Mouse (Mus musculus): ENCODE results near the gene Trpv1. TPM values are rescaled to one million over a fixed set of nuclear protein-coding genes. Genes with fewer than 3 reads are reported as not detected.

Trpv1 gene
- not detected in 2 replicates for polyA plus RNA-seq (2015; fragmentation: Nextera tagmentation; extraction: Ambion mirVana)

DNA sequence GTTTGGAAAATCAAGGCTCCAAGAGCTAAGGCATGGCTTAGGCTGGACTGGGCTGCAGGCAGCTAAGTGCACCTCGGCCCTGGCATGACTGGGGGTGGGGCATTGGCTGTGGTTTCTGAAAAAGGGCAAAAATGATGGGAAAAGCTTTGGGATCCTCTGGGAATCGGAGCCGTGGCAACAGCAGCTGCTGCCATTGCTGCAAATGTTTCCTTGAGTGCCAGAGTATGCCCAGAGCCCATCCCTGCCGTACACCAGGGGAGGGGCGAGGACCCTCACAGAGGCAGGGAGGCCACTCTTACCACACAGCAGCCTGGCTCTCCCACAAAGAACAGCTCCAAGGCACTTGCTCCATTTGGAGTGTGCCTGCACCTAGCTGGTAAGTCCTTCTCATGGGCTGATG is at the start of gene Trpv1:
Gene Trpv1 (plus strand): TSS at position 301 of the 400 bp plus-strand sequence.
- Histone ChIP-seq H3K4me3 (no peak within 1 kb of the TSS), H3K4me2 (no peak within 1 kb of the TSS), H3K9me3 (replicated peaks) (peaks cover under 1% of the 10 kb centered on the region; the same call in 1 of the 2 replicates), H3K36me3 (ENCODE audit: poor library complexity, severe bottlenecking) (no peaks in the 10 kb centered on the region), H3K9ac (no peak within 1 kb of the TSS), H3K27ac (no peak within 1 kb of the TSS), H3K4me1 (no peaks in the 10 kb centered on the region), H3K27me3 (no peaks in the 10 kb centered on the region)
- ATAC-seq = no peak
- 87% methylated on average over 5 of the region's 5 CpGs for WGBS

DNA sequence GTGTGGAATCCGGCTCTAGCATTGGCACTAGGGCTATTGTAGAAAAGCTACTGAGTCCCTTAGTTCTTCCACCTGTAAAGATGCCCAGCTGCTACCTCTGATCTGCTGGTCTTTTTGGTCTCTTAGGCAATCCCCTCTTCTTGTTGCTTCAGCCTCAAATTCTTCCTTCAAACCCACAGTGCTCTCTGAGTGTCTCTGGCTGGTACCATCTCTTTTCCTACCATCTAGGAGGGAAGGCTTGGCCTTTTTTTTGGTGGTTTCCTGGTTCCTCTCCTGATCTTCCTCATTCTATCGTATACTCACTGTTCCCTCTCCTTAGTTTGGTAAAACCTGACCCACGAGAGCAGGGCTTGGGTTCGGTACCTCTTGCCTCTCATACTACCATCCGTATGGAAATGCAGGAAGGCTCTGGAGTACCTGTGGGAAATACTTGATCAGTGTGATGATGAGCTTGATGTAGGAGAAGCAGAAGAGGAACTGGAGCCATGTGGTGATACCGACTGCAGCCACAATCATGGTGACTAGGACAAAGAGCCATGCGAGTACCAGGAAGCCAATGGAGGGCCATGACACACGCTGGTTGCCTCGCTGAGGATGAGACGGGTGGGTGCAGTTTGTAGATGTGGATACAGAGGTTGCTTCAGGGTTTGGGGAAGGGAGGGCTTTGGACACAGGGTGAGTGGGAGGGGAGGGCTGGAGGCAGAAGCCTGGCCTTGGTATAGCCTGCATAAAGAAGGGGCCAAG is 48.0 kb upstream of the Trpv1 start:
- peaks cover 84% of the 10 kb centered on the region for H3K36me3 ChIP-seq (ENCODE audit: poor library complexity, severe bottlenecking)
- no peaks in the 10 kb centered on the region for H3K4me1 ChIP-seq
- no peak overlapping the region for H3K27ac ChIP-seq
- H3K27me3 ChIP-seq = no peaks in the 10 kb centered on the region
- 93% methylated on average over 10 of the region's 10 CpGs for WGBS
- ATAC-seq = no peak
- no peak overlapping the region for H3K9ac ChIP-seq
- H3K4me2 ChIP-seq = no peak overlapping the region
- no peak overlapping the region for H3K4me3 ChIP-seq
- no peaks in the 10 kb centered on the region for H3K9me3 ChIP-seq (replicated peaks)

DNA sequence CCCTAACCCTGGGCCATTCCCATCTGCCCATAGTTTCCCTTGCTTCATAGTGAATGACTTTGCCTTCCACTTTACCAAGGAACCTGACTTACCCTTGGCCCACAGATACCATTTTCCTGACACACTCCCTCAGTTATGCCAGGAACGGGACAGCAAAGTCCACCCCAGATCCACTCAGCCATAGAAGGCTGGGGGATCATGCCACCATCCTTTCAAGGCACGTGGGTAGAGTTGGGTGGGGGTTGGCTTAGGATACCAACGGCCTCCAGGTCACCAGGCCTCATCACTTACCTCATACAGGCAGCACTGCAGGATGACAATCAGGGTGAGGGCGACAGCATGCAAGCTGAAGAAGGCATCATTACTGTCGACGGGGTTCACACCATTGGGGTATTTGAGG is 46.9 kb upstream of the Trpv1 start:
- 91% methylated on average over 6 of the region's 6 CpGs for WGBS
- no peak for ATAC-seq

DNA sequence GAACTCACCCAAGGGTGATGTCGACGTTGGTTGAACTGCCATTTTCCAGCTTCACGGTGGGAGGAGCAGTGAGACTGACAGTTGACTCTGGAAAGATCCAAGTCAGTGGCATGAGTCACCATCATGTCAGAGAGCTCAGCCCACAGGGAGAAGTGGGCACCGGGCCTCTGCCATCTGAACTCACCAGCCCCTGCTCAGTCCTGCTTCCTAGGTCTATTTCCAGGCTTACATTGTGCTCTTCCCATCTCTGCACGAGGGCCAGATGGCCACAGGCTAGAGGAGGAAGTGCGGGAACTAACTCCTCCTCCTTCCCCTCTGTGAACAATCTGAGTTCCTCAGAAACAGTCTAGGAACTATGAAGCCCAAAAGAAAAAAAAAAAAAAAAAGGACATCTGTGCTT is 41.0 kb upstream of the Trpv1 start:
- Histone ChIP-seq H3K9ac (no peak overlapping the region), H3K4me3 (no peak overlapping the region), H3K9me3 (replicated peaks) (no peaks in the 10 kb centered on the region), H3K36me3 (ENCODE audit: poor library complexity, severe bottlenecking) (peaks cover 52% of the 10 kb centered on the region), H3K4me2 (no peak overlapping the region), H3K4me1 (peaks cover 10% of the 10 kb centered on the region), H3K27me3 (no peaks in the 10 kb centered on the region), H3K27ac (no peak overlapping the region)
- WGBS = 79% methylated on average over 6 of the region's 6 CpGs
- ATAC-seq = no peak

More for the DNA sequence above, 46.9 kb upstream of the Trpv1 start:
- H3K4me1 ChIP-seq = no peaks in the 10 kb centered on the region
- H3K27me3 ChIP-seq = no peaks in the 10 kb centered on the region
- H3K36me3 ChIP-seq (ENCODE audit: poor library complexity, severe bottlenecking) = peaks cover 92% of the 10 kb centered on the region
- H3K4me2 ChIP-seq = no peak overlapping the region
- no peaks in the 10 kb centered on the region for H3K9me3 ChIP-seq (replicated peaks)
- H3K9ac ChIP-seq = no peak overlapping the region
- H3K4me3 ChIP-seq = no peak overlapping the region
- H3K27ac ChIP-seq = no peak overlapping the region

DNA sequence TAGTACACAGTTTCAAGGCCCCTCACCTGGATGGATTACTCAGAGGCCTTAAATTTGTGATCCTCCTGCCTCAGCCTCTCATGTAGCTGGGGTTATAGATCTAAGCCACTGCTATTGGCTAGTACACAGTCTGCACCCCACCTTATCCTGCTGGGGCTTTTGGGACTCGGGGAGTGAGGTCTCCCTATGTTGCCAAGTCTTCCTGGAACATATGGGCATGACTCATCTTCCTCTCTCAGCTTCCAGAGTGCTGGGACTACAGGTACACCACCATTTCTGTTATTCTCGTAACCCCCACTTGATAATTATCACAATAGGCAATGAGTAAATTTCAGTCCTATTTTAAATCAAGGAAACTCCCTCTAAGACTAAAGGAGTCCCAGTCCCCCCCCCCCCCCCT is 39.6 kb upstream of the Trpv1 start:
- Histone ChIP-seq H3K4me3 (no peak overlapping the region), H3K27me3 (no peaks in the 10 kb centered on the region), H3K9me3 (replicated peaks) (no peaks in the 10 kb centered on the region), H3K4me1 (peaks cover 16% of the 10 kb centered on the region), H3K4me2 (no peak overlapping the region), H3K27ac (no peak overlapping the region), H3K9ac (no peak overlapping the region), H3K36me3 (ENCODE audit: poor library complexity, severe bottlenecking) (peaks cover 40% of the 10 kb centered on the region)
- 78% methylated on average over 2 of the region's 2 CpGs for WGBS
- ATAC-seq = no peak

DNA sequence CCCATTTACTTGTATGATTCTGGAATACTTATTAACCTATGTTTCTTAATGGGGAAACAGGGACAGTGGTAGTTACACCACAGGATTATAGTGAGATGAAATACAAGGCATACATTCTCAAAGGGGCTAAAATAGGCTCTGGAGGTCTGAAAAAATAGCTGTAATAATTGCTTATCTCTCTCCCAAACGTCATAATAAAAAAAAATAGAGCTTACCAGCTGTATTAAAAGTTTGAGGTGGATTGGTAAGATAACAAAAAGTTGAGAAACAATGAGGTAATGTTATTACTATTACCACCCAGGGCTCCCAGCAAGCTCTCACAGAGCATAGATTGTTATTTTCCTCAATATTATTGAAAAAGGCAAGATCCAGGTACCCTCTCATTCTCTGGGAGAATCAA is 35.9 kb upstream of the Trpv1 start:
- H3K4me2 ChIP-seq = peak overlapping the region; percentile 96
- 9% methylated on average over 1 of the region's 1 CpGs for WGBS
- peaks cover 21% of the 10 kb centered on the region for H3K4me1 ChIP-seq
- H3K36me3 ChIP-seq (ENCODE audit: poor library complexity, severe bottlenecking) = peaks cover 5% of the 10 kb centered on the region
- ATAC-seq = no peak
- peak overlapping the region; percentile 66 for H3K4me3 ChIP-seq
- H3K9me3 ChIP-seq (replicated peaks) = no peaks in the 10 kb centered on the region
- no peak overlapping the region for H3K27ac ChIP-seq
- H3K27me3 ChIP-seq = no peaks in the 10 kb centered on the region
- H3K9ac ChIP-seq = peak overlapping the region; percentile 77

DNA sequence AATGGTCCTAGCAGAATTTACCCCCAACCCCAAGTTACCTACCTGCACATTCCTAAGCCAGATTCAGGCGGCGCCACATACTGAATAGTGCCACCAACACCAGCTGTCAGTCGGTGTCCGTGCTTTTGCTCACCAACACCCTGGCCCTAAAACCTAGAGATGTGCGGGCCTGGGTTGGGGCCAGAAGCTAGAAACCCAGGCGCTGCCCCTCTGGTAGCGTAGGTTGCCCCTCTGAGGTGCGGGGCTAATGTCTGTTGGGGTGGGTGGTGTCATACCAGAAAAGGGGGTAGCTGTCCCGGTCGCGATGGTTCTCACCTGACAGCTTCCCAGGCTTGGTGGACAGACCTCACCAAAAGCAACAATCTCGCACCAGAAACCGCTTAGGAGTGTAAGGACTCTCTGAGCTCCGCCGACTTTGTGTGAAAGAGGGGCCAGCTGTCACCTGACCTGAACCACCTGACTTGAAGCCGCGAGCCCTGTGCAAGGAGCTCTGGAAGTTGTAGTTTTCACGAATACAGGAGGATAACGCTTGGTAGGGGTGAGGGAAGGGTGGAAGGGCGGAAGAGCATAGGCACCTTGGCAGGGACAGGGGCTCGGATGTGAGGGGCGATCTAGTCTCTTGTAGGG is 35.4 kb upstream of the Trpv1 start, which contains the start of gene Ctns:
Gene Ctns (minus strand): TSS at position 440 of the 627 bp plus-strand sequence.
- WGBS = 1% methylated on average over 22 of the region's 22 CpGs
- Histone ChIP-seq H3K9ac (peak within 1 kb of the TSS; percentile 77), H3K36me3 (ENCODE audit: poor library complexity, severe bottlenecking) (peaks cover 5% of the 10 kb centered on the region), H3K4me2 (peak within 1 kb of the TSS; percentile 96), H3K27ac (no peak within 1 kb of the TSS), H3K9me3 (replicated peaks) (no peaks in the 10 kb centered on the region), H3K4me3 (peak within 1 kb of the TSS; percentile 66), H3K4me1 (peaks cover 21% of the 10 kb centered on the region), H3K27me3 (no peaks in the 10 kb centered on the region)
- ATAC-seq = peak; percentile 96

DNA sequence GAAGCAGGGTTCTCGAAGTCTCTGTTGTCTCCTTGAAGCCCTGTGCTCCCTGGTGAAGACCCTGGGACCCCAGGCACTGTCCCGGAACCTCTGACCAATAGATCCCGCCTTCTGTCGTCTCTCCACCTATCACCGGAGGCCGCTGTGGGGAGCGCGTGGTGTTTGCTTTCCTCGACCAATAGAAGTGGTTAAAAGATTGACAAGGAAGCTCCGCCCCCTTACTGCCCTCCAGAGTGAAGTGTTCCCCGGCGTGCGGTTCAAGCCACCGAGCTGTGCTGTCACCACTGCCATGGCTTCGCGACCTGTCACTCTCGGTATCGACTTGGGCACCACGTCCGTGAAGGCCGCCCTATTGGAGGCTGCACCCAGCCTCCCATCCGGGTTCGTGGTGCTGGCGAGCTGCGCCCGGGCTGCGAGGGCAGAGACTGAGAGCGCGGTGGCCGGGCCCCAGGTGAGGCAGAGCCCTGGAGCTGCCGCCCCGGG is 34.8 kb upstream of the Trpv1 start, which contains the start of gene Shpk:
Gene Shpk (plus strand): TSS at position 231 of the 483 bp plus-strand sequence.
- peak; percentile 98 for ATAC-seq
- Histone ChIP-seq H3K4me1 (peaks cover 21% of the 10 kb centered on the region), H3K27me3 (no peaks in the 10 kb centered on the region), H3K9me3 (replicated peaks) (no peaks in the 10 kb centered on the region), H3K9ac (peak within 1 kb of the TSS; percentile 77), H3K4me2 (peak within 1 kb of the TSS; percentile 96), H3K36me3 (ENCODE audit: poor library complexity, severe bottlenecking) (peaks cover 5% of the 10 kb centered on the region), H3K27ac (no peak within 1 kb of the TSS), H3K4me3 (peak within 1 kb of the TSS; percentile 66)
- 0% methylated on average over 32 of the region's 32 CpGs for WGBS

DNA sequence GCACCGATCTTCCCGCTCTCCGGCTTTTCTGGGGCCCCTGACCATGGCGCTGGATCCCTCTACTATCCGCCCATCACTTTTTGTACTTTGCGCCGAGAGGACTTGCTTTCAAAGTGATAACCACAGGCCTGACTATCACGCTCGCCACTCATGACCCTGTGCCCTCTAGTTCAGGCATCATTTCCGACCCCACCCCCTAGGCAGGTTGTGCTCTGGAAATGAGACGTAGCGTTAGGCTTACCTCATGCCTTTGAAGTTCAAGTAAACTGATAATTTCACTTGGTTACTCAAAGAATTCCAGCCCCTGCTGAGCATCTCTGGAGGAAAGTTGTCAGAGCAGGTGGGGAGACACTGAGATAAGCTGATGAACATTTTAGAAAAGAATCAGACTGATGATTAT is 34.2 kb upstream of the Trpv1 start:
- Histone ChIP-seq H3K36me3 (ENCODE audit: poor library complexity, severe bottlenecking) (peaks cover 5% of the 10 kb centered on the region), H3K4me1 (peaks cover 21% of the 10 kb centered on the region), H3K27me3 (no peaks in the 10 kb centered on the region), H3K4me3 (peak overlapping the region; percentile 66), H3K9ac (peak overlapping the region; percentile 77), H3K27ac (no peak overlapping the region), H3K9me3 (replicated peaks) (no peaks in the 10 kb centered on the region), H3K4me2 (peak overlapping the region; percentile 96)
- 4% methylated on average over 12 of the region's 12 CpGs for WGBS
- no peak for ATAC-seq

DNA sequence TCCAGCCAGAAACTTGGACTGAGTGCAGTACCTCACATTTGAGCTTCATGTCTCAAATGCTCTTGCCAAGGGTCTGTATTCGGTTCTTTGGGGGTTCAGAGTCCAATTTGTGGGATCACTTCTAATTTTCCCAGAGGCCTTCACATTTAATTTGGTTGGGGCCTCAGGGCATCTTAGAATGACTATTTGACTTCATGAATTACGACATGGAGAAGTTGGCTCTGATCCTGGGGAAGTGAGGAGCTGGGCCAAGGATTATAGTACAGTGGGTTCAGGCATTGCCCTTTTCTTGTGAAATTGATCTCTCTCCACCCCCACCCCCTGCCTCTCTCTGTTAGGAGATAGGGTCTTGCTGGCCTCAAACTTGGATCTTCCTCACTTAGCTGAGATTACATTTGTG is 33.1 kb upstream of the Trpv1 start:
- ATAC-seq = no peak
- WGBS = 68% methylated on average over 2 of the region's 2 CpGs

DNA sequence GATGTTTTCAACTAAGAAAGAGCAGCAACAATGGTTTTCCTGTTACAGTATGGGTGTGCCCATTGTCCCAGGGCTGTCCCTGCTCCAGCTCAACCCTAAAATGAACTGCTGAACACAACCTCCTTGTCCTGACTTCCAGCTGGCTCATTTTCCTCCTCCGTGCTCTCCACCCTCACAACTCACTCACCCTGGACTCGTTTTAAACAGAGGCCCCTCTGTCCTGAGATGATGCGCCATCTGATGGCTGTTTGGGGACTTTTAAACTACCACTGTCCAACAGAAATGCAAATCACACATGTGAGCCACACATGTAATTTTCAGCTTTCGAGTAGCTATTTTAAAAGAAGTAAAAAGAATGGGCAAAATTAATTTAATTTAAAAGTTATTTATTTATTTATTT is 32.5 kb upstream of the Trpv1 start:
- no peaks in the 10 kb centered on the region for H3K27me3 ChIP-seq
- no peak overlapping the region for H3K4me3 ChIP-seq
- no peak overlapping the region for H3K4me2 ChIP-seq
- no peaks in the 10 kb centered on the region for H3K36me3 ChIP-seq (ENCODE audit: poor library complexity, severe bottlenecking)
- H3K9ac ChIP-seq = no peak overlapping the region
- H3K9me3 ChIP-seq (replicated peaks) = no peaks in the 10 kb centered on the region
- WGBS = 37% methylated on average over 4 of the region's 4 CpGs
- H3K4me1 ChIP-seq = peaks cover 21% of the 10 kb centered on the region
- ATAC-seq = no peak
- no peak overlapping the region for H3K27ac ChIP-seq

More for the DNA sequence above, 33.1 kb upstream of the Trpv1 start:
- Histone ChIP-seq H3K4me3 (no peak overlapping the region), H3K27me3 (no peaks in the 10 kb centered on the region), H3K9me3 (replicated peaks) (no peaks in the 10 kb centered on the region), H3K27ac (no peak overlapping the region), H3K4me1 (peaks cover 21% of the 10 kb centered on the region), H3K9ac (no peak overlapping the region), H3K4me2 (no peak overlapping the region), H3K36me3 (ENCODE audit: poor library complexity, severe bottlenecking) (no peaks in the 10 kb centered on the region)

DNA sequence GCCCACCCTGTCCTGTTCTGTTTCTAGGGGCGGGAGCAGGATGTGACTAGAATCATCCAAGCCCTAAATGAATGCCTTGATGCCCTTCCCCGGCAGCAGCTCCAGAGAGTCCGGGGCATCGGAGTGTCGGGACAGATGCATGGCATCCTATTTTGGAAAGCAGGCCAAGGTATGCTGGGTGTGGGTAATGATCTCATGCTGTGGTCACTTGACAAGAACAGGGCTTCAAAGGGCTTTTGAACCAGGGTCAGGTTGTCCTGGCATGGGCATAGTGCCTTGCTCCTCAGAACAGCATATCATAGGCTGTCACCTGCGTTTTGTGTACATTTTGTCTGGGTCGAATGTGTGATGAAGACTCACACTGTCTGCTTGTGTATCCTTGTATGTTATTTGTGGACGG is 30.2 kb upstream of the Trpv1 start:
- 88% methylated on average over 8 of the region's 8 CpGs for WGBS
- no peak for ATAC-seq
- no peak overlapping the region for H3K4me2 ChIP-seq

More for the DNA sequence above, 30.2 kb upstream of the Trpv1 start:
- Histone ChIP-seq H3K4me1 (peaks cover 6% of the 10 kb centered on the region), H3K4me3 (no peak overlapping the region), H3K27ac (no peak overlapping the region), H3K9me3 (replicated peaks) (no peaks in the 10 kb centered on the region), H3K27me3 (no peaks in the 10 kb centered on the region), H3K36me3 (ENCODE audit: poor library complexity, severe bottlenecking) (no peaks in the 10 kb centered on the region), H3K9ac (no peak overlapping the region)
